Mouse (Mus musculus) CH12.LX (cell line): ENCODE data around the gene Clcnka.
A peak's percentile ranks its signal among the peaks of the same experiment; 100 is the strongest.

Experiments
- BHLHE40 ChIP-seq: IDR thresholded peaks from 2 replicates; pipeline ENCODE4 v1.6.1; 2011; ENCODE audit warnings: mild to moderate bottlenecking, low read depth, low read length, improper control_type of control experiment
- CHD2 ChIP-seq: IDR thresholded peaks from 2 replicates; pipeline ENCODE4 v1.6.1; 2011; ENCODE audit warnings: low read length, improper control_type of control experiment
- CTCF ChIP-seq, 2 experiments: IDR thresholded peaks in 1 of 2; conservative IDR thresholded peaks in 1 of 2; 2 replicates each; pipeline ENCODE4 v1.5.1; 2011 to 2012; ENCODE audit warnings: low read depth in 2 of 2, low read length in 2 of 2, improper control_type of control experiment in 1 of 2, inconsistent platforms in 1 of 2, mild to moderate bottlenecking in 1 of 2, moderate library complexity in 1 of 2
- EP300 ChIP-seq: IDR thresholded peaks from 2 replicates; pipeline ENCODE4 v1.6.1; 2011; ENCODE audit warnings: low read length, improper control_type of control experiment
- ETS1 ChIP-seq: conservative IDR thresholded peaks from 2 replicates; pipeline ENCODE4 v1.6.1; 2012; ENCODE audit warnings: low read depth, mild to moderate bottlenecking, inconsistent platforms, low read length, improper control_type of control experiment, moderate library complexity
- JUND ChIP-seq: conservative IDR thresholded peaks from 2 replicates; pipeline ENCODE4 v1.6.1; 2011; ENCODE audit warnings: low read depth, low read length, improper control_type of control experiment
- KAT2A ChIP-seq: IDR thresholded peaks from 2 replicates; pipeline ENCODE4 v1.6.1; 2012; ENCODE audit warnings: low read length, improper control_type of control experiment, inconsistent platforms; ENCODE audit not compliant: insufficient replicate concordance
- MEF2A ChIP-seq: IDR thresholded peaks from 2 replicates; pipeline ENCODE4 v1.6.1; 2014; ENCODE audit warnings: low read depth, mild to moderate bottlenecking, inconsistent platforms, low read length, improper control_type of control experiment, borderline replicate concordance
- MYC ChIP-seq: IDR thresholded peaks from 2 replicates; pipeline ENCODE4 v1.6.1; 2011; ENCODE audit warnings: low read depth, mild to moderate bottlenecking, improper control_type of control experiment, low read length
- POLR2A ChIP-seq: IDR thresholded peaks from 2 replicates; pipeline ENCODE4 v1.6.1; 2011; ENCODE audit warnings: low read depth, mild to moderate bottlenecking, improper control_type of control experiment, low read length
- POLR2AphosphoS2 ChIP-seq: IDR thresholded peaks from 2 replicates; pipeline ENCODE4 v1.6.1; 2011; ENCODE audit warnings: low read depth, low read length, improper control_type of control experiment
- RAD21 ChIP-seq: IDR thresholded peaks from 2 replicates; pipeline ENCODE4 v1.6.1; 2011; ENCODE audit warnings: low read depth, mild to moderate bottlenecking, low read length, improper control_type of control experiment, moderate library complexity
- USF1 ChIP-seq: IDR thresholded peaks from 2 replicates; pipeline ENCODE4 v1.6.1; 2014; ENCODE audit warnings: low read depth, mild to moderate bottlenecking, inconsistent platforms, low read length, improper control_type of control experiment
- ZKSCAN1 ChIP-seq: IDR thresholded peaks from 2 replicates; pipeline ENCODE4 v1.6.1; 2012; ENCODE audit warnings: low read depth, inconsistent platforms, low read length, improper control_type of control experiment, borderline replicate concordance

GRCm38 (mm10) chr4:141445328-141445720, 46.8 kb upstream of the Clcnka start:
- TF ChIP-seq CTCF (conservative IDR thresholded peaks at IDR 0.05 in 1 of 2, IDR thresholded peaks at IDR 0.05 in 1 of 2; ENCODE audit: low read depth in 2 of 2, low read length in 2 of 2) (no peak), POLR2A (no peak), RAD21 (no peak), BHLHE40 (peak; percentile 55), JUND (no peak), MEF2A (no peak), MYC (0 out of 2 replicates have a peak, but pooled peaks have one; percentile 36), KAT2A (no peak), EP300 (no peak), ZKSCAN1 (no peak), POLR2AphosphoS2 (no peak), ETS1 (no peak), USF1 (no peak), CHD2 (no peak)
